Mouse (Mus musculus): Measurements from ENCODE around the gene Polr2e. TPM values are rescaled to one million over a fixed set of nuclear protein-coding genes. Genes with fewer than 3 reads are reported as not detected.

Polr2e gene
- polyA plus RNA-seq (2012; rRNA removed) (287 and 350 TPM in 2 replicates), polyA plus RNA-seq (2014; fragmentation: Nextera tagmentation; extraction: Ambion mirVana) (247 and 248 TPM in 2 replicates)

- Histone ChIP-seq H3K9ac (ENCODE audit: low read depth, low read length, severe bottlenecking) (peak within 1 kb of the TSS; percentile 80), H3K27me3 (ENCODE audit: control insufficient read depth, insufficient read depth, low read length) (no peaks in the 10 kb centered on the region), H3K4me3 (replicated peaks; ENCODE audit: low read length) (peak within 1 kb of the TSS; percentile 93), H3K4me2 (replicated peaks; ENCODE audit: low read depth, low read length, severe bottlenecking) (peak within 1 kb of the TSS; percentile 73), H3K9me3 (ENCODE audit: control insufficient read depth, low read length) (no peaks in the 10 kb centered on the region), H3K4me1 (ENCODE audit: control insufficient read depth, insufficient read depth, low read length) (peaks cover 10% of the 10 kb centered on the region), H3K36me3 (ENCODE audit: control insufficient read depth, insufficient read depth, low read length) (peaks cover 38% of the 10 kb centered on the region), H3K27ac (replicated peaks; ENCODE audit: low read depth, low read length) (peak within 1 kb of the TSS; percentile 50; the same call in 1 of the 2 replicates)
- TF ChIP-seq POLR2A (IDR thresholded peaks at IDR 0.05; ENCODE audit: borderline replicate concordance, extremely low read depth, insufficient read depth, insufficient read length): peak; percentile 76; the same call in 1 of the 2 replicates
- WGBS: 2% methylated on average over 40 of the region's 40 CpGs
- ATAC-seq (ENCODE audit: low FRiP score, low read depth): peak; percentile 99
- DNase-seq (ENCODE audit: low spot score): peak; percentile 99
These were observed at the start of gene Polr2e for GRCm38 (mm10) chr10:80039559-80039979. Gene Polr2e (minus strand): TSS chr10:80039795.

GRCm38 (mm10) chr10:80089146-80089545, 49.6 kb upstream of the Polr2e start:
- ATAC-seq (ENCODE audit: low FRiP score, low read depth) (no peak), DNase-seq (ENCODE audit: low spot score) (no peak)
- TF ChIP-seq POLR2A (IDR thresholded peaks at IDR 0.05; ENCODE audit: borderline replicate concordance, extremely low read depth, insufficient read depth, insufficient read length): no peak
- H3K27ac ChIP-seq (replicated peaks; ENCODE audit: low read depth, low read length): no peak overlapping the region
- H3K9me3 ChIP-seq (ENCODE audit: control insufficient read depth, low read length): no peaks in the 10 kb centered on the region
- H3K27me3 ChIP-seq (ENCODE audit: control insufficient read depth, insufficient read depth, low read length): no peaks in the 10 kb centered on the region
- no peaks in the 10 kb centered on the region for H3K4me1 ChIP-seq (ENCODE audit: control insufficient read depth, insufficient read depth, low read length)
- H3K4me2 ChIP-seq (replicated peaks; ENCODE audit: low read depth, low read length, severe bottlenecking): no peak overlapping the region
- H3K9ac ChIP-seq (ENCODE audit: low read depth, low read length, severe bottlenecking): no peak overlapping the region
- WGBS: 46% methylated on average over 4 of the region's 4 CpGs
- no peak overlapping the region for H3K4me3 ChIP-seq (replicated peaks; ENCODE audit: low read length)
- peaks cover 10% of the 10 kb centered on the region for H3K36me3 ChIP-seq (ENCODE audit: control insufficient read depth, insufficient read depth, low read length)

- no peak for TF ChIP-seq POLR2A (IDR thresholded peaks at IDR 0.05; ENCODE audit: borderline replicate concordance, extremely low read depth, insufficient read depth, insufficient read length)
- H3K27ac ChIP-seq (replicated peaks; ENCODE audit: low read depth, low read length): no peak overlapping the region
- 0 out of 2 replicates have a peak overlapping the region, but pooled peaks have one; percentile 16 for H3K9ac ChIP-seq (ENCODE audit: low read depth, low read length, severe bottlenecking)
- no peak overlapping the region for H3K4me2 ChIP-seq (replicated peaks; ENCODE audit: low read depth, low read length, severe bottlenecking)
- DNase-seq (ENCODE audit: low spot score) (no peak), ATAC-seq (ENCODE audit: low FRiP score, low read depth) (no peak)
- no peaks in the 10 kb centered on the region for H3K27me3 ChIP-seq (ENCODE audit: control insufficient read depth, insufficient read depth, low read length)
- H3K36me3 ChIP-seq (ENCODE audit: control insufficient read depth, insufficient read depth, low read length): peaks cover 21% of the 10 kb centered on the region
- H3K4me3 ChIP-seq (replicated peaks; ENCODE audit: low read length): no peak overlapping the region
- no peaks in the 10 kb centered on the region for H3K4me1 ChIP-seq (ENCODE audit: control insufficient read depth, insufficient read depth, low read length)
- no peaks in the 10 kb centered on the region for H3K9me3 ChIP-seq (ENCODE audit: control insufficient read depth, low read length)
- WGBS: 85% methylated on average over 8 of the region's 8 CpGs
These were observed 47.9 kb upstream of the Polr2e start for GRCm38 (mm10) chr10:80087483-80087882.

GRCm38 (mm10) chr10:80086847-80087246, 47.3 kb upstream of the Polr2e start:
- no peak overlapping the region for H3K4me2 ChIP-seq (replicated peaks; ENCODE audit: low read depth, low read length, severe bottlenecking)
- no peaks in the 10 kb centered on the region for H3K9me3 ChIP-seq (ENCODE audit: control insufficient read depth, low read length)
- peaks cover 27% of the 10 kb centered on the region for H3K36me3 ChIP-seq (ENCODE audit: control insufficient read depth, insufficient read depth, low read length)
- no peak for DNase-seq (ENCODE audit: low spot score)
- no peak for ATAC-seq (ENCODE audit: low FRiP score, low read depth)
- H3K9ac ChIP-seq (ENCODE audit: low read depth, low read length, severe bottlenecking): peak overlapping the region; percentile 16; the same call in 1 of the 2 replicates
- H3K4me1 ChIP-seq (ENCODE audit: control insufficient read depth, insufficient read depth, low read length): no peaks in the 10 kb centered on the region
- no peak overlapping the region for H3K27ac ChIP-seq (replicated peaks; ENCODE audit: low read depth, low read length)
- no peak overlapping the region for H3K4me3 ChIP-seq (replicated peaks; ENCODE audit: low read length)
- WGBS: 74% methylated on average over 3 of the region's 3 CpGs
- no peaks in the 10 kb centered on the region for H3K27me3 ChIP-seq (ENCODE audit: control insufficient read depth, insufficient read depth, low read length)
- TF ChIP-seq POLR2A (IDR thresholded peaks at IDR 0.05; ENCODE audit: borderline replicate concordance, extremely low read depth, insufficient read depth, insufficient read length): no peak

- ATAC-seq (ENCODE audit: low FRiP score, low read depth): no peak
- H3K27me3 ChIP-seq (ENCODE audit: control insufficient read depth, insufficient read depth, low read length): no peaks in the 10 kb centered on the region
- H3K9ac ChIP-seq (ENCODE audit: low read depth, low read length, severe bottlenecking): no peak overlapping the region
- H3K27ac ChIP-seq (replicated peaks; ENCODE audit: low read depth, low read length): no peak overlapping the region
- H3K9me3 ChIP-seq (ENCODE audit: control insufficient read depth, low read length): no peaks in the 10 kb centered on the region
- H3K4me3 ChIP-seq (replicated peaks; ENCODE audit: low read length): no peak overlapping the region
- no peak overlapping the region for H3K4me2 ChIP-seq (replicated peaks; ENCODE audit: low read depth, low read length, severe bottlenecking)
- WGBS: 73% methylated on average over 9 of the region's 9 CpGs
- DNase-seq (ENCODE audit: low spot score): no peak
- H3K4me1 ChIP-seq (ENCODE audit: control insufficient read depth, insufficient read depth, low read length): no peaks in the 10 kb centered on the region
- H3K36me3 ChIP-seq (ENCODE audit: control insufficient read depth, insufficient read depth, low read length): peaks cover 40% of the 10 kb centered on the region
- TF ChIP-seq POLR2A (IDR thresholded peaks at IDR 0.05; ENCODE audit: borderline replicate concordance, extremely low read depth, insufficient read depth, insufficient read length): no peak
These were observed 45.4 kb upstream of the Polr2e start for GRCm38 (mm10) chr10:80084817-80085487.
